10 mouse cellular contexts compared by ENCODE assay signal in the genomic region with DNA sequence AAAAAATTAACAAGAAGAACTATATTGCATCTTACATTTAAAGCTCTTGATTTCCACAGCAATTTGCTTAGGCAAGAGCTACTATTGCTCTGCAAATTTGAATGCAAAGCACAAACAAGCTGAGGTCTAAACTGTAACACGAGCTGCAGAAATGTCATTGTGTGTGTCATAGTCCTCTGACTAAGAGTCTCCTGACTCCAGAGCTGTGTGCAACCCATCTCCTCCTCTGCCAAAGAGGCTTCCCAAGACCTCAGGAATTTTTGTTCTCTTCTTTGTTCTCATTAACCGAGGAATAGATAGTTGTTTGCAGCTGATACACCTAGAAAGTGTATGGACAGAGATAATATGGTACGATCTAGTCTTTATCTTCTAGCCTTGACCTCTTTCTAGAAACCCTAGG. TPM values are rescaled to one million over a fixed set of nuclear protein-coding genes. Genes with fewer than 3 reads are reported as not detected.
DNase-seq lines count a peak whose midpoint lies in the region; TF ChIP-seq lines count a peak whose summit lies in the region.
"Had no signal": no experiment of that assay in that cellular context is flagged by ENCODE, and none has a peak within 500 bp of the region (broad histone marks: within the 10 kb centered on the region; RNA-seq: fewer than 3 reads in every experiment).

No protein-coding gene starts in this region.

- DNase-seq in adrenal gland, adult (ENCODE audit: inconsistent age in 2 of 2, low spot score in 1 of 2) = peak; percentile 60 to 82
- DNase-seq in adrenal gland, postnatal 10 days = no peak
- no peak for DNase-seq in left cerebral cortex, adult 2 months (ENCODE audit: extremely low spot score in 1 of 2, low spot score in 2 of 2)
- no peak for DNase-seq in left cerebral cortex, adult 11 months (ENCODE audit: low spot score)
- DNase-seq in skeletal muscle tissue, adult 2 months (ENCODE audit: low read depth, low spot score) = peak; percentile 32
- DNase-seq in thymus, postnatal 10 days (ENCODE audit: low spot score in 2 of 2) = no peak
- DNase-seq in layer of hippocampus, postnatal 10 days (ENCODE audit: low spot score in 2 of 2) = no peak

- peaks cover 11% of the 10 kb centered on the region for H3K4me1 ChIP-seq in embryonic fibroblast, embryonic 13.5 days (ENCODE audit: control insufficient read depth, insufficient read depth, low read length)
- H3K4me1 ChIP-seq: midbrain, embryonic 12.5 days had no signal

- intact Hi-C loops in left cerebral cortex, adult 2 months (cut with DNase I) = no loop called here

- no peak for TF ChIP-seq POLR2A in embryonic fibroblast, embryonic 13.5 days (IDR thresholded peaks at IDR 0.05; ENCODE audit: low read depth, low read length)

- TF ChIP-seq CTCF in left cerebral cortex, adult 2 months (IDR thresholded peaks at IDR 0.05) = no peak
- no peak for TF ChIP-seq CTCF in embryonic fibroblast, embryonic 13.5 days (IDR thresholded peaks at IDR 0.05; ENCODE audit: borderline replicate concordance, insufficient read depth, low read length)

- no peak overlapping the region for H3K4me3 ChIP-seq in left cerebral cortex, adult 2 months
- no peak overlapping the region for H3K4me3 ChIP-seq in embryonic fibroblast, embryonic 13.5 days (ENCODE audit: insufficient read depth, low read length)
- H3K4me3 ChIP-seq: midbrain, embryonic 12.5 days had no signal

- H3K27ac ChIP-seq in left cerebral cortex, adult 2 months = peak overlapping the region; percentile 69; the same call in 1 of the 2 replicates
- peak overlapping the region; percentile 90 for H3K27ac ChIP-seq in embryonic fibroblast, embryonic 13.5 days (ENCODE audit: insufficient read depth, low read length)
- H3K27ac ChIP-seq: liver, embryonic 14.5 days; midbrain, embryonic 12.5 days had no signal

RNA-seq across cellular contexts. Expression of a gene that starts 8.2 kb away (rescaled TPM):
- 100 to 1,000 TPM in 1 of 2 experiments, 10 to 100 TPM in 1; 55.9 to 125 TPM for total RNA-seq in adrenal gland, postnatal 10 days (2021)
- 10 to 100 TPM; 15.4 to 17.6 TPM for total RNA-seq in left cerebral cortex, adult 2 months (2021)
- polyA plus RNA-seq in embryonic fibroblast, embryonic 13.5 days (2011; ENCODE audit: insufficient read length, low read depth, missing spikeins) = 4.8 and 8.6 TPM in 2 replicates
- total RNA-seq in layer of hippocampus, postnatal 10 days (2021) = under 1 TPM; 0.49 to 0.82 TPM

Comparison
In these comparisons a context has a peak if more than half of its experiments do, and no peak if none do; other contexts are left out.
1. DNase-seq: peak in adrenal gland, adult (2 of 2) and skeletal muscle tissue, adult 2 months (single experiment); none in adrenal gland, postnatal 10 days (single experiment), left cerebral cortex, adult 2 months (0 of 2), left cerebral cortex, adult 11 months (single experiment), thymus, postnatal 10 days (0 of 2) and layer of hippocampus, postnatal 10 days (0 of 2).
2. RNA of a gene that starts 8.2 kb away (total RNA-seq): 55.9 to 125 TPM in adrenal gland, postnatal 10 days and 15.4 to 17.6 TPM in left cerebral cortex, adult 2 months; 0.49 to 0.82 TPM in layer of hippocampus, postnatal 10 days; every median in the first group is over 4 times any median in the second.